Mouse (Mus musculus) heart, adult 2 months (tissue): ENCODE results near the gene Cspg5. TPM values are rescaled to one million over a fixed set of nuclear protein-coding genes. Genes with fewer than 3 reads are reported as not detected.

Source experiments
- DNase-seq, 2 experiments: peaks; one replicate each; pipeline ENCODE4 v3.0.0; 2021
- H3K27ac ChIP-seq: fragments of 200-600 bp; 2 replicates; pipeline ENCODE4 v1.8.1; 2022
- H3K27me3 ChIP-seq: fragments of 200-500 bp; 2 replicates; pipeline ENCODE4 v1.6.1; 2012; ENCODE audit warnings: mild to moderate bottlenecking, low read length, inconsistent platforms, mixed read lengths; ENCODE audit not compliant: control insufficient read depth, insufficient read depth
- H3K36me3 ChIP-seq: fragments of 200-500 bp; 2 replicates; pipeline ENCODE4 v1.6.1; 2012; ENCODE audit warnings: low read length, inconsistent platforms; ENCODE audit not compliant: control insufficient read depth, insufficient read depth
- H3K4me1 ChIP-seq: fragments of 200-500 bp; 2 replicates; pipeline ENCODE4 v1.6.1; 2011; ENCODE audit warnings: low read length; ENCODE audit not compliant: control insufficient read depth, insufficient read depth
- H3K4me3 ChIP-seq: fragments of 200-600 bp; 2 replicates; pipeline ENCODE4 v1.8.1; 2022
- H3K79me2 ChIP-seq: fragments of 200-500 bp; replicated peaks from 2 replicates; pipeline ENCODE4 v1.6.1; 2012; ENCODE audit warnings: mild to moderate bottlenecking, inconsistent platforms, low read length, moderate library complexity, mixed read lengths; ENCODE audit not compliant: control insufficient read depth, insufficient read depth
- H3K9ac ChIP-seq: fragments of 200-500 bp; 2 replicates; pipeline ENCODE4 v1.6.1; 2012; ENCODE audit warnings: low read depth, mild to moderate bottlenecking, control low read depth, inconsistent platforms, low read length, mixed read lengths
- CTCF ChIP-seq: fragments of 200-600 bp; IDR thresholded peaks from 2 replicates; pipeline ENCODE4 v1.8.1; 2022; ENCODE audit warnings: antibody characterized with exemption, mild to moderate bottlenecking, moderate library complexity
- EP300 ChIP-seq: fragments of 200-500 bp; IDR thresholded peaks from 2 replicates; pipeline ENCODE4 v1.6.1; 2011; ENCODE audit warnings: low read depth, low read length, control low read depth; ENCODE audit not compliant: insufficient read depth
- POLR2A ChIP-seq: fragments of 200-500 bp; IDR thresholded peaks from 2 replicates; pipeline ENCODE4 v1.6.1; 2011; ENCODE audit warnings: mild to moderate bottlenecking, low read depth, low read length, control low read depth; ENCODE audit not compliant: insufficient read depth
- WGBS: fragments of 180-500 bp; shearing (Covaris S2); methylation state at CpG from one replicate; pipeline ENCODE4 v1.1.7; 2018; 5-methylcytosine and 5-hydroxymethylcytosine counted together
- intact Hi-C: fragments of 180-260 bp; cut with DNase I; formaldehyde crosslinking; loops from one replicate; pipeline ENCODE4 v1.15.1; 2025
- long read RNA-seq: library from polyadenylated mRNA; stranded (forward); transcript quantifications from one replicate; pipeline ENCODE4 v2.0.0, GENCODE M21; 2021
- polyA plus RNA-seq: library from polyadenylated mRNA; depleted of rRNA; stranded (reverse); fragments of >200 nt; gene quantifications from 2 replicates; pipeline ENCODE4 v1.2.3, GENCODE M21; 2012; rRNA removed
- total RNA-seq, 2 experiments: library from RNA; stranded (reverse); gene quantifications; 2 replicates each; pipeline ENCODE4 v1.2.3; 2021

The Cspg5 gene
- total RNA-seq (under 1 TPM; 0.21 to 0.23 TPM), polyA plus RNA-seq (0.15 and 0.29 TPM in 2 replicates)
- long read RNA-seq: 0 reads

- Histone ChIP-seq H3K4me3 (no peak within 1 kb of the TSS), H3K27ac (no peak within 1 kb of the TSS), H3K36me3 (no peaks in the 10 kb centered on the region), H3K9ac (no peak within 1 kb of the TSS), H3K27me3 (peaks cover 4% of the 10 kb centered on the region), H3K79me2 (no peaks in the 10 kb centered on the region), H3K4me1 (peaks cover 3% of the 10 kb centered on the region; the same call in 1 of the 2 replicates)
- intact Hi-C loops: no loop called here
- 83% methylated on average over 7 of the region's 7 CpGs for WGBS
- no peak for DNase-seq
- TF ChIP-seq EP300: no peak
- no peak for TF ChIP-seq CTCF
- TF ChIP-seq POLR2A: no peak
Measured at GRCm38 (mm10) chr9:110243221-110243833, at the start of gene Cspg5. Cspg5 (plus strand) TSS chr9:110243783.

- intact Hi-C loops: no loop called here
- H3K27me3 ChIP-seq: no peaks in the 10 kb centered on the region
- WGBS: 43% methylated on average over 2 of the region's 2 CpGs
- H3K27ac ChIP-seq: no peak overlapping the region
- H3K4me3 ChIP-seq: no peak overlapping the region
- no peaks in the 10 kb centered on the region for H3K4me1 ChIP-seq
- peaks cover 5% of the 10 kb centered on the region for H3K36me3 ChIP-seq
- DNase-seq: no peak
- no peak overlapping the region for H3K9ac ChIP-seq
- TF ChIP-seq CTCF: no peak
- TF ChIP-seq POLR2A: no peak
- no peak for TF ChIP-seq EP300
- no peaks in the 10 kb centered on the region for H3K79me2 ChIP-seq
Measured at GRCm38 (mm10) chr9:110199870-110200269, 43.7 kb upstream of the Cspg5 start.

GRCm38 (mm10) chr9:110205526-110206404 is 37.8 kb upstream of the Cspg5 start:
- intact Hi-C loops: no loop called here
- H3K4me3 ChIP-seq: no peak overlapping the region
- H3K36me3 ChIP-seq: peaks cover 3% of the 10 kb centered on the region
- H3K9ac ChIP-seq: no peak overlapping the region
- H3K4me1 ChIP-seq: no peaks in the 10 kb centered on the region
- H3K79me2 ChIP-seq: no peaks in the 10 kb centered on the region
- H3K27me3 ChIP-seq: no peaks in the 10 kb centered on the region
- TF ChIP-seq CTCF (no peak), EP300 (no peak), POLR2A (no peak)
- 68% methylated on average over 15 of the region's 15 CpGs for WGBS
- no peak for DNase-seq
- no peak overlapping the region for H3K27ac ChIP-seq

- Histone ChIP-seq H3K36me3 (peaks cover 3% of the 10 kb centered on the region), H3K9ac (no peak overlapping the region), H3K4me3 (no peak overlapping the region), H3K4me1 (no peaks in the 10 kb centered on the region), H3K27me3 (no peaks in the 10 kb centered on the region), H3K27ac (no peak overlapping the region), H3K79me2 (no peaks in the 10 kb centered on the region)
- DNase-seq: no peak
- TF ChIP-seq POLR2A (no peak), CTCF (no peak), EP300 (no peak)
- WGBS: 72% methylated on average over 2 of the region's 2 CpGs
- intact Hi-C loops: no loop called here
Measured at GRCm38 (mm10) chr9:110206437-110206836, 37.1 kb upstream of the Cspg5 start.

- no peaks in the 10 kb centered on the region for H3K79me2 ChIP-seq
- DNase-seq: no peak
- WGBS: 72% methylated on average over 7 of the region's 7 CpGs
- H3K27me3 ChIP-seq: no peaks in the 10 kb centered on the region
- no peak overlapping the region for H3K9ac ChIP-seq
- no peak overlapping the region for H3K4me3 ChIP-seq
- no peak overlapping the region for H3K27ac ChIP-seq
- peaks cover 3% of the 10 kb centered on the region for H3K36me3 ChIP-seq
- H3K4me1 ChIP-seq: no peaks in the 10 kb centered on the region
- intact Hi-C loops: no loop called here
- TF ChIP-seq CTCF (no peak), EP300 (no peak), POLR2A (no peak)
Measured at GRCm38 (mm10) chr9:110208265-110208664, 35.3 kb upstream of the Cspg5 start.

GRCm38 (mm10) chr9:110208967-110209366 is 34.6 kb upstream of the Cspg5 start:
- no peak overlapping the region for H3K9ac ChIP-seq
- H3K27ac ChIP-seq: no peak overlapping the region
- no peaks in the 10 kb centered on the region for H3K79me2 ChIP-seq
- WGBS: 74% methylated on average over 3 of the region's 3 CpGs
- intact Hi-C loops: no loop called here
- no peak for DNase-seq
- peaks cover 3% of the 10 kb centered on the region for H3K36me3 ChIP-seq
- no peak overlapping the region for H3K4me3 ChIP-seq
- no peaks in the 10 kb centered on the region for H3K4me1 ChIP-seq
- H3K27me3 ChIP-seq: no peaks in the 10 kb centered on the region
- TF ChIP-seq EP300: no peak
- no peak for TF ChIP-seq POLR2A
- TF ChIP-seq CTCF: no peak
